Mouse (Mus musculus) cortical plate, adult 2 months (tissue): ENCODE measurements at regions not wholly inside any gene's neighbourhood (a gene's known extent, or its start where the extent isn't known, plus 50 kb on each side); places are given as distances from the start of the nearest gene placed in this dataset.

Source experiments
- CTCF ChIP-seq: fragments of 200-500 bp; IDR thresholded peaks from 2 replicates; pipeline ENCODE4 v1.5.1; 2011; ENCODE audit warnings: mild to moderate bottlenecking, control low read depth, low read length; ENCODE audit not compliant: insufficient read depth; ENCODE audit errors: extremely low read depth
- POLR2A ChIP-seq: fragments of 200-500 bp; IDR thresholded peaks from 2 replicates; pipeline ENCODE4 v1.6.1; 2011; ENCODE audit warnings: mild to moderate bottlenecking, low read length, control low read depth; ENCODE audit not compliant: insufficient read depth; ENCODE audit errors: extremely low read depth

GRCm38 (mm10) chr6:49656359-49657280 lies 165.9 kb upstream of the Npy start:
- TF ChIP-seq CTCF (no peak), POLR2A (no peak)
